Mouse (Mus musculus): Measurements from ENCODE around the gene Zfyve27.

- TF ChIP-seq GATA1 (IDR thresholded peaks at IDR 0.05; ENCODE audit: low read length), result no peak
- TF ChIP-seq TAL1 (IDR thresholded peaks at IDR 0.05; ENCODE audit: low read length), result no peak
Observed at GRCm38 (mm10) chr19:42120451-42120850, 43.3 kb upstream of the Zfyve27 start.

All from erythroblast, embryonic 14.5 days (primary cell).